Mouse (Mus musculus): Measurements from ENCODE around the gene Nxpe5. TPM values are rescaled to one million over a fixed set of nuclear protein-coding genes. Genes with fewer than 3 reads are reported as not detected.

Gene Nxpe5
- total RNA-seq, 1 experiment from 2014 or later: 3.3 TPM

GRCm38 (mm10) chr5:138241511-138241910 is 15.8 kb downstream of the Nxpe5 start:
- ATAC-seq (replicated peaks; ENCODE audit: low read depth, poor library complexity, severe bottlenecking): no peak

- ATAC-seq (replicated peaks; ENCODE audit: low read depth, poor library complexity, severe bottlenecking): no peak
These were observed 25.4 kb downstream of the Nxpe5 start for GRCm38 (mm10) chr5:138251144-138251543.

DNA sequence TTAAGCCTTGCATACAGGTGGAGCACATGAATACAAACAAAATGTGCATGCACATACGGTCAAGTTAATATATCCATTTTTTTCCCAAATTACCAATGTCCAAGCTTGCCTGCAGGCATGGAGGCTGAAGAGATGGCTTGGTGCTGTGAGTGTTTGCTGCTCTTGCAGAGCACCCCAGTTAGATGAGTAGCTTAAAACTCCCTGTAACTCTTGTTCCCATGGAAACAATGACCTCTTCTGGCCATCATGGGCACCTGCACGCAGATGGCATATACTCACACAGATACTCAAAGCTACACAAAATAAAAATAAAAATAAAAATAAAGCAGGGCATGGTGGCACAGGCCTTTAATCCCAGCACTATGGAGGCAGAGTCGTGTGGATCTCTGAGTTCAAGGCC is 27.4 kb downstream of the Nxpe5 start:
- ATAC-seq (replicated peaks; ENCODE audit: low read depth, poor library complexity, severe bottlenecking): no peak

DNA sequence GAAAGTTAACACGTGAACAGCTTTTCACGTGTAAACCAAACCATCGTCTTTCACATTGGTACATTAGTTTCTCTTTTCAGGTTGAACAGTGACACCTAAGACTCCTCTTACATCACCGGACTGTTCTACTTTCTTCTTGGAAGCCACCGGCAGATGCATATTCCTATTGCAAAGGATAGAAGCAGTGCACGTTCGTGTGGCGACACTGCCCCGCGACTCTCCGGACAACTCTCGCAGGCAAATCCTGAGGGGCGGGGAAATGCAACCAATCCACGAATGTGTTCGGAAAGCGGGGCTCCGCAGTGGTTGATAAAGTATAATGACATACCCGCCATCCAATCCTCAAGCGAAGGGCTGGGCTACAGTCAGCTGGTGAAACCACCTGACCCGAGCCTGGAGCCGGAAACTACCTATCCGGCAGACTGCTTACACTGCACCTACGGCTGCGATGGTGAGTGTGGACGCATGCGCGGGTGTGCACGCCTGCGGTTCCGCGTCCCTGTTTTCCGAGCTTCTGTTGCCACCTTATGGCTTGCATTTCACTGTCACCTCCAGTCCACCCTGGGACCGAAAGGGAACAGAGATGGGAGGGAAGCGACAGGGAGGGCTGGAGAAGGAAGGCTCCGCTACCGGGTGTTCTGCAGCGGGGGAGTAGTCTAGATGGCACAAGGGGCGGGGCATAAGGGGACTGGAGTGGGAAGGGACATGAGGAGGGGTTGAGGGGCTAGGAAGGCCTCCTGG is 29.8 kb downstream of the Nxpe5 start, which contains the start of gene Lamtor4:
TSS of gene Lamtor4 (plus strand) at position 130 of the 741 bp plus-strand sequence.
- peak; percentile 87 for ATAC-seq (replicated peaks; ENCODE audit: low read depth, poor library complexity, severe bottlenecking)

- no peak for ATAC-seq (replicated peaks; ENCODE audit: low read depth, poor library complexity, severe bottlenecking)
These were observed 30.4 kb downstream of the Nxpe5 start for GRCm38 (mm10) chr5:138256094-138256467.

DNA sequence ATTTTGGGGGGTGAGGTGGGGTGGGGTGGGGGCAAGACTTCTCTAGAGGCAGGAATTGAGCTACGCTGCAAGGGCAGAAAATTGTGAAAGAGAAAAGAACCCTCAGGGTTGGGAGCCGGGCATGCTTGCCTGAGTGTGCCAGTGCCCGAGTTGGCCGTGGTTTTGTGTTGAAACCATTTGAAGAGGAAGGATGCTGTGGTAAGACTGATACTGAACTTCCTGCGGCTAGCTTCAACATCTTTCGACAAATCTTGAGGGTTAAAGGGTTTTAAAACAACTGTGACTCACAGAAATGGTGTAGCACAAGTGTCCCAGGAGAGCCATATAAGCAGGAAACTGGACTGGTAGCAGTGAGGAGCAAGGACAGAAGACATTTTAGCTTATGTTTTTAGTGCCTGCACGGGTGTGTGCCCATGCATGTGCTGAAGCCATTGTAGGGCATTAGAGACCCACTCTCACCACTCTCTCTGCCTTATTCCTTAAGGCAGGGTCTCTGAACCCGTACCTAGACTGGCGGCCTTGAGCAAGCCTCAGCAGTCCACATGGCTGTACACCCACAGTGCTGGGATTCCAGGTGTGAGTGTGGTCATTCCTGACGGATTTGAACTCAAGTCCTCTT is 31.4 kb downstream of the Nxpe5 start:
- ATAC-seq (replicated peaks; ENCODE audit: low read depth, poor library complexity, severe bottlenecking): peak; percentile 50

DNA sequence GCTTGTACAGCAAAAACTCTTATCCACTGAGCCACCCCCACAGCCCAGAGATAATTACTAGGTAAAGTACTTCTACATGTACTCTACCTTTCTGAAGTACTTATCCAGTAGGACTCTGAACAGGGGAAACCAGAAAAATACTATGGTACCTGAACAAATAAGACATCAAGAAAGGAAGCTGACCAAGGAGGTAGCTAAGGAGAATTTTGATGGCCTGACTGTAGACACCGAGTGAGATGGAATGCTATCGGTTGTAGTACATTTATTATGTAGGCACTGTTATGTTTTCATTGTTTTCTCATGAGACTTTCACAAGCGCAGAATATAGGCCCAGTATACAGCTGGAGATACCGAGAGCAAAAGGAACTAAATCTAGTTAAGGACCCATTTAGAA is 31.9 kb downstream of the Nxpe5 start:
- no peak for ATAC-seq (replicated peaks; ENCODE audit: low read depth, poor library complexity, severe bottlenecking)

DNA sequence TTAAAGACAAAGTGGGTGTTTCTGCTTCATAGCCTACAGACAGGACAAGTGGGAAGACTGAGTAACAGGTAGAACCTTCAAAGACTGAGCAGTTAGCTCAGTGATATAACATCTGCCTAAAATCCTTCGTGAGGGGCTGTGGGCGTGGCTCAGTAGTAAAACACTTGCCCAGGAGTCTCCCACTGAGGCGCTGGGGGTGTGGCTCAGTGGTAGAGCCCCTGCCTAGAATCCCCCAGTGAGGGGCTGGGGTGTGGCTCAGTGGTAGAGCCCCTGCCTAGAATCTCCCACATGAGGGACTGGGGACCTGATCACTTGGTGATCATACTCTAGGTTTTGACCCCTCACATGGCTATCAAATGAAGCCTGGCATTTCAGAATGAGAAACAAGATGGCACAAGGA is 32.4 kb downstream of the Nxpe5 start:
- ATAC-seq (replicated peaks; ENCODE audit: low read depth, poor library complexity, severe bottlenecking): no peak

DNA sequence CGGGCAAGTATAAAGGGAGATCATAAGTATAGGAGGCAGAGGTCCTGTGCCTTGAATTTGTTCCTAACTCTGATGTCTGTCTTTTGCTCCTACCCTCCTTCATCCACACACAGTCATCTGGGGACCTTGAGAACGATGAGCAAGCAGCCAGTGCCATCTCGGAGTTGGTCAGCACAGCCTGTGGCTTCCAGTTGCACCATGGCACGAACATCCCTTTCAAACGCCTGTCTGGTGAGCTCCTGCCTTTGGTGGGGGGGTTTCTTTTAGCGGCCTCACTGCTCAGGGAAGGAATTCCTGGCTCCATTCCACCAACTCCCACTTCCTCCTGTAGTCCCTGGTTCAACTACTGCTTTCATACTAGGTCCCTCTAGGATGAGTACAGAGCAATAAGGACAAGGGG is 32.8 kb downstream of the Nxpe5 start:
- no peak for ATAC-seq (replicated peaks; ENCODE audit: low read depth, poor library complexity, severe bottlenecking)

DNA sequence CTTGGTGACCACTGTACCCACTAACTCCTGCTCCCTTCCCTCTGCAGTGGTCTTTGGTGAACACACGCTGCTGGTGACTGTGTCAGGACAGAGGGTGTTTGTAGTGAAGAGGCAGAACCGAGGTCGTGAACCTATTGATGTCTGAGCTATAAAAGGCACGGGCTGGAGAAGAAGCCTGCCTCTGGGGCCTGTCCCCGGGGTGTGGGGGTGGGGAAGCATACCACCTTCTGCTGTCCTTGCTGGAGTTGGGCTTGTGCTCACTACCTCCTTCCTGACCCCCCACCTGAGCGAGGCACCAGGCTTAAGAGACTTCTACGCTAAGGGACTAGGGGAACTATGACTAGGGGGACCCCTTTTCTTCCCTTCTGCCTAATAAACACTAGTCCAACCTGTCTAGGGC is 33.3 kb downstream of the Nxpe5 start:
- ATAC-seq (replicated peaks; ENCODE audit: low read depth, poor library complexity, severe bottlenecking): no peak

DNA sequence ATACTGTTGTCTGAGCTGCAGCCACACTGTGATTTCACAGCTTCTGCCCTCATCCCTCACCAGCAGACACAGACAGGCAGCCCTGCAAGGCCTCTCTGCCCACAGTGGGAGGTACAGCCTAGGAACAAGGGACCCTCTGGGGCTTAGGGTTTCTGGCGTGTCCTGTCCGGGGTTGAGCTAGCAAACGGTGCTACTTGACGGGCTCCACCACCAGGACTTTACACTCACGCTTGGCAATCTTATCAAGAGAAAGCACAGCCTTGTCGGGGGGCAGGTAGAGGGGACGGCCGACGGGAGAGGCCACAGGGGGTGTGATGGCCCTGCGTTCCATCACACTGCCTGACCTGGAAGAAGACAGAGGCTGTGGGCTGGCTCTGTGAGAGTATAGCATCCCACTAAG is 34.4 kb downstream of the Nxpe5 start:
- no peak for ATAC-seq (replicated peaks; ENCODE audit: low read depth, poor library complexity, severe bottlenecking)

GRCm38 (mm10) chr5:138260834-138261233 is 35.1 kb downstream of the Nxpe5 start:
- no peak for ATAC-seq (replicated peaks; ENCODE audit: low read depth, poor library complexity, severe bottlenecking)

- ATAC-seq (replicated peaks; ENCODE audit: low read depth, poor library complexity, severe bottlenecking): 0 out of 2 replicates have a peak, but pooled peaks have one; percentile 2
These were observed 36.3 kb downstream of the Nxpe5 start for GRCm38 (mm10) chr5:138262001-138262400.

DNA sequence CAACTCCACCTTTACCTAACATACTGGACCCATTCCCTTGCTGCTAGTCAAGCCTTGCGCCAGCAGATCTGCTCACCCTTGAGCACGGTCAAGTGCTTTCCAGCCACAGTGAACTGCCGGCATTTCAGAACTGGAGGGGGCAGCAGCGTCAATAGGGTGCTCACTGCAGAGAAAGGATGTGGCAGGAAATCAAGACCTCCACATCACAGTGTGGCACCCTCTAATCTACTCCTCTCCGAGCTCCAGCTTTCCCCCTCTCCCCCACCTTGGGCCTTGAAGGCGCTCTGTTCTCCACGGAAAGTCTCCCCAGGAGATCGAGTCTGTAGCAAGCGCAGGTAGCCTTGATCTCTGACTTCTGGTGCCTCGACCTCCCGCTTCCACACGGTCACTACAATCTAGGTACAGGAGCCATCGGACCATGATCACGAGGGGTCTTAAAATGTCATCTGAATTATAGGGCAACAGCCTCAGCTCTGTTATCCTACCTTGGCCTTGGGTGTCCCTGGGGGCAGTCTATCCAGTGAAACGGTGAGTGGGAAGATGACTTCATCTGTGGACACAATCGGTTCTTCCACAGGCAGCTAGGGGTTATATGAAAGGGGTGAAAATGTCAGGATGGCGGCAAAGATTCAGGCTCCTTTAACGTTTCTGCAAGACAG is 37.0 kb downstream of the Nxpe5 start:
- ATAC-seq (replicated peaks; ENCODE audit: low read depth, poor library complexity, severe bottlenecking): no peak

GRCm38 (mm10) chr5:138263260-138264206 is 37.8 kb downstream of the Nxpe5 start, which contains the start of gene BC037034:
TSS of gene BC037034 (minus strand) at chr5:138264033.
- peak; percentile 79 for ATAC-seq (replicated peaks; ENCODE audit: low read depth, poor library complexity, severe bottlenecking)

DNA sequence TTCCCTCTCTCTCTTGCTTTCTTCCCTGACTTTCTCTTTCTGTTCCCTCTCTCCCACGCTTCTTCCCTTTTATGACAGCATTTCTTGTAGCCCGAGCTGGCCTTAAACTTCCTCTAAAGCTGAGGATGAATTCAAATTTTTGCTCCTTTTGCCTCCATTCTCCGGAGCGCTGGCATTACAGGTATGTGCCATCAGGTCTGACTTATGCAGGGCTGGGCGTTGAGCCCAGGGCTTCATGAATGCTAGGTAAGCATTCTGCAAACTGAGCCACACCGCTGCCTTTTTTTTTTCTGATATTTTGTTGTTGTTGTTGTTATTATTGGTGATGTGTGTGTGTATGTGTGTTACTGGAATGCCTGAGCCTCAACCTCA is 38.5 kb downstream of the Nxpe5 start:
- peak; percentile 9; the same call in 1 of the 2 replicates for ATAC-seq (replicated peaks; ENCODE audit: low read depth, poor library complexity, severe bottlenecking)

DNA sequence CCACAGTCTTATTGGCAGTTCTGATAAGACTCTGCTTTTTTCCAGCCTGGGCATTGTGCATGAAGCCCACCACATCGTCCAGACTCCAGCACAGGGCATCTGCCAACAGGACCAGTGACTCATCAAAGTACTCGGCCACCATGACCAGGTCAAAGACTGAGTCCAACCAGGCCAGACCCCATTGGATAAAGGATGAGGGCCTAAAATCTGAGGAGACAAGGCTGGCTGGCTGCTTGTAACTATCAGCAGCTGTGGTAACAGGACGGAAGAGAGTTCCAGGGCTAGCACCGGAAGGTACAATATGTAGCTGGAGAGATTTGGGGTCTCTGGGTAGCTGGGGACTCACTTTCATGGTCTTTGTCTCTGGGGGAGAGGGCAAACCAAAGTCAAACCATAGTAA is 40.0 kb downstream of the Nxpe5 start:
- no peak for ATAC-seq (replicated peaks; ENCODE audit: low read depth, poor library complexity, severe bottlenecking)

- no peak for ATAC-seq (replicated peaks; ENCODE audit: low read depth, poor library complexity, severe bottlenecking)
These were observed 41.4 kb downstream of the Nxpe5 start for GRCm38 (mm10) chr5:138267114-138267513.

GRCm38 (mm10) chr5:138268980-138269379 is 43.3 kb downstream of the Nxpe5 start:
- no peak for ATAC-seq (replicated peaks; ENCODE audit: low read depth, poor library complexity, severe bottlenecking)

- no peak for ATAC-seq (replicated peaks; ENCODE audit: low read depth, poor library complexity, severe bottlenecking)
These were observed 45.5 kb downstream of the Nxpe5 start for GRCm38 (mm10) chr5:138271232-138271631.

Data from common myeloid progenitor, adult 5-6 weeks (primary cell).